Mouse (Mus musculus) hindbrain, postnatal 0 days (tissue): ENCODE results near the gene Dbn1. TPM values are rescaled to one million over a fixed set of nuclear protein-coding genes. Genes with fewer than 3 reads are reported as not detected.

Experiments
- ATAC-seq: fragments of 200-750 bp; cut with Nextera tagmentation; 2 replicates; pipeline ENCODE4 v1.8.0; 2017; ENCODE audit warnings: mild to moderate bottlenecking, moderate TSS enrichment, moderate library complexity
- DNase-seq: peaks from one replicate; pipeline ENCODE4 v3.0.0-alpha.2; 2015; ENCODE audit warnings: low spot score
- H3K27ac ChIP-seq: fragments of 300-500 bp; sonication (generic); 2 replicates; pipeline ENCODE4 v1.5.1; 2014; ENCODE audit warnings: mild to moderate bottlenecking
- H3K27me3 ChIP-seq: fragments of 300-500 bp; sonication (generic); 2 replicates; pipeline ENCODE4 v1.6.1; 2014; ENCODE audit warnings: low read length, mixed read lengths; ENCODE audit not compliant: insufficient read depth
- H3K36me3 ChIP-seq: fragments of 300-500 bp; sonication (generic); 2 replicates; pipeline ENCODE4 v1.6.1; 2014; ENCODE audit warnings: low read length, mixed read lengths; ENCODE audit not compliant: insufficient read depth
- H3K4me1 ChIP-seq: fragments of 300-500 bp; sonication (generic); 2 replicates; pipeline ENCODE4 v1.6.1; 2014; ENCODE audit warnings: antibody characterized with exemption, low read length, mixed read lengths; ENCODE audit not compliant: insufficient read depth
- H3K4me2 ChIP-seq: fragments of 300-500 bp; sonication (generic); 2 replicates; pipeline ENCODE4 v1.6.1; 2014; ENCODE audit warnings: low read depth, mild to moderate bottlenecking, low read length, moderate library complexity, mixed read lengths
- H3K4me3 ChIP-seq: fragments of 300-500 bp; sonication (generic); 2 replicates; pipeline ENCODE4 v1.5.1; 2014; ENCODE audit warnings: low read length
- H3K9ac ChIP-seq: fragments of 300-500 bp; sonication (generic); replicated peaks from 2 replicates; pipeline ENCODE4 v1.6.1; 2014; ENCODE audit warnings: mild to moderate bottlenecking, low read length, moderate library complexity, mixed read lengths
- H3K9me3 ChIP-seq: fragments of 300-500 bp; sonication (generic); 2 replicates; pipeline ENCODE4 v1.6.1; 2016; ENCODE audit warnings: low read length, mixed read lengths
- CTCF ChIP-seq: IDR thresholded peaks from 2 replicates; pipeline ENCODE4 v1.5.1; 2016; ENCODE audit warnings: antibody characterized with exemption, control low read depth, low read depth
- WGBS: fragments of 180-500 bp; shearing (Covaris S2); extraction: QIAGEN DNeasy Blood & Tissue Kit; methylation state at CpG from one replicate; pipeline ENCODE4 v1.1.7; 2014; 5-methylcytosine and 5-hydroxymethylcytosine counted together
- polyA plus RNA-seq: library from polyadenylated mRNA; unstranded; fragments of >200 nt; fragmentation: Nextera tagmentation; extraction: Ambion mirVana; gene quantifications from 2 replicates; pipeline ENCODE4 v1.2.1, GENCODE M21; 2015
- total RNA-seq: library from RNA; depleted of rRNA; stranded (reverse); fragments of >200 nt; gene quantifications from 2 replicates; pipeline ENCODE4 v1.2.3, GENCODE M21; 2014

The Dbn1 gene
- total and polyA plus RNA-seq, 2 experiments from 2014 or later = 369 to 442 TPM

- ATAC-seq = peak; percentile 39; the same call in 1 of the 2 replicates
- Histone ChIP-seq H3K4me1 (peaks cover 20% of the 10 kb centered on the region), H3K9me3 (no peaks in the 10 kb centered on the region), H3K4me3 (no peak overlapping the region), H3K27ac (peak overlapping the region; percentile 86; the same call in 1 of the 2 replicates), H3K9ac (no peak overlapping the region), H3K27me3 (no peaks in the 10 kb centered on the region), H3K4me2 (peak overlapping the region; percentile 69), H3K36me3 (peaks cover 25% of the 10 kb centered on the region; the same call in 1 of the 2 replicates)
- WGBS = 18% methylated on average over 6 of the region's 6 CpGs
- peak; percentile 51 for DNase-seq
- no peak for TF ChIP-seq CTCF
Observed at GRCm38 (mm10) chr13:55510668-55511491, 23.0 kb upstream of the Dbn1 start.

GRCm38 (mm10) chr13:55510332-55510667 is 22.4 kb upstream of the Dbn1 start:
- WGBS = 31% methylated on average over 3 of the region's 3 CpGs
- H3K9me3 ChIP-seq = no peaks in the 10 kb centered on the region
- H3K27ac ChIP-seq = peak overlapping the region; percentile 86; the same call in 1 of the 2 replicates
- H3K27me3 ChIP-seq = no peaks in the 10 kb centered on the region
- no peak overlapping the region for H3K4me3 ChIP-seq
- no peak overlapping the region for H3K4me2 ChIP-seq
- no peak for TF ChIP-seq CTCF
- no peak for ATAC-seq
- H3K36me3 ChIP-seq = peaks cover 25% of the 10 kb centered on the region; the same call in 1 of the 2 replicates
- H3K4me1 ChIP-seq = peaks cover 20% of the 10 kb centered on the region
- no peak for DNase-seq
- no peak overlapping the region for H3K9ac ChIP-seq

- no peaks in the 10 kb centered on the region for H3K9me3 ChIP-seq
- no peak overlapping the region for H3K27ac ChIP-seq
- H3K4me2 ChIP-seq = no peak overlapping the region
- H3K27me3 ChIP-seq = no peaks in the 10 kb centered on the region
- H3K9ac ChIP-seq = no peak overlapping the region
- no peak for ATAC-seq
- no peak for DNase-seq
- peaks cover 25% of the 10 kb centered on the region; the same call in 1 of the 2 replicates for H3K36me3 ChIP-seq
- TF ChIP-seq CTCF = no peak
- peaks cover 20% of the 10 kb centered on the region for H3K4me1 ChIP-seq
- 91% methylated on average over 10 of the region's 10 CpGs for WGBS
- H3K4me3 ChIP-seq = no peak overlapping the region
Observed at GRCm38 (mm10) chr13:55508531-55508930, 20.6 kb upstream of the Dbn1 start.

DNA sequence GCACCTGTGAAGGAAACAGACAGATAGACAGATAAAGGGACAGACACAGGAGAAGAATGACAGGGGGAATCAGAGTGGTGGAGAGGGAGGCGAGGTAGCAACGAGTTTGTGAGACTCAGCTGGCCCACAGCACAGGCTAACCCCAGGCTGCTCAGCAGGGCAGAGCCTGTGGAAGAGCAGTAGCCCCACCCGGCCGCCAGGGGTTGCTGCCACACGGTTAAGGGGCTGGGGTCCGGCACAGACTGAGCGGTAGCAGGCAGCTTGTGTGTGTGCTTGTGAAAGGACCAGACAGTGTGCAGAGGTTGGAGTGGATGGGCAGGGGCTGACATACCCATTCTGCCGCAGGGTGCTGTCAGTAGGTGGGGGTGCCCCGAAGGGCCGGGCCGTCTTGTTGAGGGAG is 20.0 kb upstream of the Dbn1 start:
- Histone ChIP-seq H3K27ac (no peak overlapping the region), H3K9me3 (no peaks in the 10 kb centered on the region), H3K4me2 (no peak overlapping the region), H3K9ac (no peak overlapping the region), H3K4me3 (no peak overlapping the region), H3K27me3 (no peaks in the 10 kb centered on the region), H3K36me3 (peaks cover 31% of the 10 kb centered on the region; the same call in 1 of the 2 replicates), H3K4me1 (peaks cover 20% of the 10 kb centered on the region)
- 0 out of 2 replicates have a peak, but pooled peaks have one; percentile 6 for ATAC-seq
- whole genome bisulfite sequencing = 52% methylated on average over 11 of the region's 11 CpGs
- no peak for DNase-seq
- TF ChIP-seq CTCF = peak; percentile 48

DNA sequence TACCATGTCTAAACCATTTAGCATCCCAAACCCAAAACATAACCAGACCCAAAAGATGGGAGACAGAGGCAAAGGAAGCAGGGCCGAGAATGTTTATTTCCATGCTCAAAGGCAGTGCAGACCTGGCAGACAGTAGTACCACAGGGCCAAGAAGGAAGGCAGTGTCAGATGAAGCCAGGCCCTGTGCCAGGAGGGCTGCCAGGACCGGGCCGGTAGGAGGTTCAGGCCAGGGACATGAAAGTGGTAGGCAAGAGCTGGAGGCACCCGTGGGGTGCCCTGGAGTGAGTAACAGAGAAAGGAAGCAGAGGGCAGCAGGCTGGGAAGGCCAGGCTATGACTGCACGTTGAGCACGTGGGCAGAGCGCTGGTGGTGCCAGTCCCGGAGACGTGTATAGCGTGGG is 18.8 kb upstream of the Dbn1 start:
- H3K4me2 ChIP-seq = no peak overlapping the region
- no peak overlapping the region for H3K9ac ChIP-seq
- TF ChIP-seq CTCF = no peak
- no peak overlapping the region for H3K27ac ChIP-seq
- peaks cover 35% of the 10 kb centered on the region; the same call in 1 of the 2 replicates for H3K36me3 ChIP-seq
- peak; percentile 38 for DNase-seq
- ATAC-seq = no peak
- no peaks in the 10 kb centered on the region for H3K9me3 ChIP-seq
- H3K27me3 ChIP-seq = no peaks in the 10 kb centered on the region
- no peak overlapping the region for H3K4me3 ChIP-seq
- WGBS = 63% methylated on average over 10 of the region's 10 CpGs
- H3K4me1 ChIP-seq = peaks cover 10% of the 10 kb centered on the region

DNA sequence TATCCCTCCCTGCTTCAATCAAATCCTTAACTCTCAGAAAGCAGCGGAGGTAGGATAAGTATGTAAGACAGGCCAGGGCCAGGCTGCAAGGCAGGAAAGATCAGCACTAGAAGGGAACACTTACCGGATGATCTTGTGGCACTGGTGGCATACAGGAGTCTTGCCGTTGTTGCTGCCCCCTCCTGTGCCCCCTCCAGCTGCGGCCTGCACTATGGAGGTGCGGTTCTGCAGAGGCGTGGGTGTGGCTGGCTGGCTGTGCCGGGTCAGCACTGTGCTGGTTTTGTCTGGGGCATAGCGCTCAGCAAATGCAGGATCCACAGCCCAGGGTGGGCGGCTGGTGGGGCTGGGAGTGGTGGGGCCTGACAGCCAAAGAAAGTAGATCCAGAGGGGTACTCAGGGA is 17.9 kb upstream of the Dbn1 start:
- TF ChIP-seq CTCF = no peak
- Histone ChIP-seq H3K27me3 (no peaks in the 10 kb centered on the region), H3K4me1 (peaks cover 2% of the 10 kb centered on the region; the same call in 1 of the 2 replicates), H3K27ac (no peak overlapping the region), H3K4me2 (no peak overlapping the region), H3K4me3 (no peak overlapping the region), H3K9ac (no peak overlapping the region), H3K36me3 (peaks cover 35% of the 10 kb centered on the region; the same call in 1 of the 2 replicates), H3K9me3 (no peaks in the 10 kb centered on the region)
- 96% methylated on average over 9 of the region's 9 CpGs for WGBS
- DNase-seq (no peak), ATAC-seq (no peak)

DNA sequence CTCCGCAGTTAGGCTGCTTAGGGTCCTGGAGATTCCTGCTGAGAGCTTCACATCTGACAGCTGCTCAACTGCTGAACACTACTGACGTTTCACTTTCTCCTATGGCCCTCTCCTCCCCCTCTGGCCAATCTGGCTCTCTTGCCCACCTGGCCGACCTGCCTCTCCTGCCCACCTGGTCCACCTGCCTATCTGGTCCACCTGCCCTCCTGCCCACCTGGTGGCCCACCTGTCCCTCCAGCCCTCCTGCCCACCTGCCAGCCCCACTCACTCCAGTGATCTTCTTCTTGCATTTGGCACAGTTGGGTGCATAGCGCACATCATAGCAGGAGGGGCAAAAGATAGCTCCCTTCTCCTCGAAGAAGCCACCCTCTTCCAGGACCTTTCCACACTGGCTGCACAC is 16.5 kb upstream of the Dbn1 start:
- Histone ChIP-seq H3K36me3 (peaks cover 35% of the 10 kb centered on the region; the same call in 1 of the 2 replicates), H3K27me3 (no peaks in the 10 kb centered on the region), H3K9me3 (no peaks in the 10 kb centered on the region), H3K4me2 (no peak overlapping the region), H3K4me3 (no peak overlapping the region), H3K9ac (no peak overlapping the region), H3K4me1 (no peaks in the 10 kb centered on the region), H3K27ac (no peak overlapping the region)
- 70% methylated on average over 5 of the region's 5 CpGs for whole genome bisulfite sequencing
- no peak for TF ChIP-seq CTCF
- ATAC-seq = no peak
- DNase-seq = no peak
